Mouse (Mus musculus) heart, embryonic 11.5 days (tissue): Measurements from ENCODE around the gene Kcnj14. TPM values are rescaled to one million over a fixed set of nuclear protein-coding genes. Genes with fewer than 3 reads are reported as not detected.

Source experiments
- ATAC-seq: fragments of 200-750 bp; cut with Nextera tagmentation; replicated peaks from 2 replicates; pipeline ENCODE4 v1.8.0; 2017; ENCODE audit warnings: moderate library complexity; ENCODE audit not compliant: insufficient number of reproducible peaks, low FRiP score, low TSS enrichment
- H3K27ac ChIP-seq: fragments of 300-500 bp; sonication (generic); 2 replicates; pipeline ENCODE4 v1.5.1; 2014; ENCODE audit warnings: mild to moderate bottlenecking, low read depth, low read length
- H3K27me3 ChIP-seq: fragments of 300-500 bp; sonication (generic); 2 replicates; pipeline ENCODE4 v1.6.1; 2014; ENCODE audit warnings: mild to moderate bottlenecking, low read length, mixed read lengths; ENCODE audit not compliant: control insufficient read depth, insufficient read depth
- H3K36me3 ChIP-seq: fragments of 300-500 bp; sonication (generic); 2 replicates; pipeline ENCODE4 v1.6.1; 2014; ENCODE audit warnings: mild to moderate bottlenecking, low read length, moderate library complexity, mixed read lengths; ENCODE audit not compliant: control insufficient read depth, insufficient read depth
- H3K4me1 ChIP-seq: fragments of 300-500 bp; sonication (generic); 2 replicates; pipeline ENCODE4 v1.6.1; 2014; ENCODE audit warnings: low read length; ENCODE audit not compliant: control insufficient read depth, insufficient read depth
- H3K4me2 ChIP-seq: fragments of 300-500 bp; sonication (generic); 2 replicates; pipeline ENCODE4 v1.6.1; 2014; ENCODE audit warnings: mild to moderate bottlenecking, moderate library complexity
- H3K4me3 ChIP-seq: fragments of 300-500 bp; sonication (generic); 2 replicates; pipeline ENCODE4 v1.5.1; 2014; ENCODE audit warnings: low read depth, low read length
- H3K9ac ChIP-seq: fragments of 300-500 bp; sonication (generic); 2 replicates; pipeline ENCODE4 v1.6.1; 2014; ENCODE audit warnings: mild to moderate bottlenecking, low read depth, low read length, moderate library complexity
- H3K9me3 ChIP-seq: fragments of 300-500 bp; sonication (generic); replicated peaks from 2 replicates; pipeline ENCODE4 v1.6.1; 2016; ENCODE audit warnings: low read length; ENCODE audit not compliant: control insufficient read depth
- WGBS: fragments of 180-500 bp; shearing (Covaris S2); extraction: QIAGEN DNeasy Blood & Tissue Kit; methylation state at CpG from one replicate; pipeline ENCODE4 v1.1.7; 2014; ENCODE audit not compliant: insufficient replicate concordance; 5-methylcytosine and 5-hydroxymethylcytosine counted together
- polyA plus RNA-seq: library from polyadenylated mRNA; unstranded; fragments of >200 nt; fragmentation: Nextera tagmentation; extraction: Ambion mirVana; gene quantifications from 2 replicates; pipeline ENCODE4 v1.2.1, GENCODE M21; 2014

Kcnj14 gene
- polyA plus RNA-seq, 1 experiment from 2014 or later, result 1.0 TPM

DNA sequence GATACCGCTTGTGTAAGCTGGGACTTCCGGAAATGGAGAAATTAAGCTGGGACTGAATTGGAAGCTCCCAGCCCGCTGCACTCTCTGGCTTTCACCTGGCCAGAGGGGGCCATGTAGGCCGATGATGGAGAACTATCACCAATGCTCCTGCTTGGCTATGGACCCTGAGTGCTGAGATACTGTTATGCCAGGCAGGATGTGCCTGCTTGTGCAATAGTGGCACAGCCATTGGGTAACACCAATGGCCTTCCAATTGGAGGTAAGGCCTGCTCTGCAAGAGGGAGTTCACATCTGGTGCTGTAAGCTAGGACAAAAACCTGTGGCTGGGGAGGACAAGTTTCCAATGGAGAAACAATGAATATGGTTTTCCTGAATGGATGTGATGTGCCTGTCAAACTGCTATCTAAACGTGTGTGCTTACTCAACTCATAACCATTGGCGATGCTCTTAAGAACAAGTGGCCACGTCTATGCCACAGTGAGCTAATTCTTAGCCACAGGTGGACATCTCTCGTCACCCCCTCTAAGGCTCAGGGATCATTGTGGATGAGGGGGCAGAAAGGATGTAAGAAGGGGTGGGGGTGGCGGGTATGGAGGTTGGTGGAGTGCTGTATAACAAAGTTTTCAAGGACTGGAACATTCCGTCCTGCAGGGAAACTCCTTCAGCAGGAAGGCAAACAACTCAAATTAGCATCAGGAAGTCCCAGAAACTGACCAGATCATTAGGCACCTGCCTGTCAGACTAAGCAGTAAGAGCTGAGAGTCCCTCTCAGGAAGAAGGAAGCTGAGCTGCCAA, 18.6 kb upstream of the Kcnj14 start:
- peaks cover 24% of the 10 kb centered on the region for H3K27me3 ChIP-seq
- ATAC-seq, result no peak
- no peaks in the 10 kb centered on the region for H3K4me1 ChIP-seq
- no peak overlapping the region for H3K4me3 ChIP-seq
- H3K36me3 ChIP-seq, result no peaks in the 10 kb centered on the region
- no peak overlapping the region for H3K4me2 ChIP-seq
- H3K9ac ChIP-seq, result no peak overlapping the region
- H3K9me3 ChIP-seq, result no peaks in the 10 kb centered on the region
- no peak overlapping the region for H3K27ac ChIP-seq
- 77% methylated on average over 10 of the region's 10 CpGs for WGBS

DNA sequence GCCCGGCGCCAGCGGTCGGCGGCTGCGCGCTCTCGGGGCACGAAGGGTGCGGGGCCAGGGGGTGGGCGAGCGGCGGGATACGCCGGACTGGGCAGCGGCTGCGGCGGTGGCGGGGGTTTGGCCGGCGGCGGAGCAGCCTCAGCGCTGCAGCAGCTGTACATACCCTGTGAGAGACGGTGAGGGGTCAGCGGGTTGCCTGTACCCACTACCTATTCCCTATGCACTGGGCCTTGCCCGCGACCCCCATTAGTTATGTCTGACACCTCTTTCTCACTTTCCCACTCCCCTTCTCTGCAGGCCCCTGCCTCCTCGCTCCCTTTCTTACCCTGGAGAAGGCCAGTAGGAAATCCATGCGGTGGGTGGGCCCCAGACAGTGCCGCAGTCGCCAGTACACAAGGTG, 9.3 kb upstream of the Kcnj14 start:
- Histone ChIP-seq H3K27ac (no peak overlapping the region), H3K9me3 (no peaks in the 10 kb centered on the region), H3K4me2 (peak overlapping the region; percentile 67), H3K36me3 (0 out of 2 replicates have a peak, but pooled peaks cover 2% of the 10 kb centered on the region), H3K4me3 (peak overlapping the region; percentile 47), H3K4me1 (peaks cover 11% of the 10 kb centered on the region), H3K27me3 (peaks cover 51% of the 10 kb centered on the region), H3K9ac (peak overlapping the region; percentile 39; the same call in 1 of the 2 replicates)
- no peak for ATAC-seq
- under 1% methylated on average over 31 of the region's 31 CpGs for WGBS

DNA sequence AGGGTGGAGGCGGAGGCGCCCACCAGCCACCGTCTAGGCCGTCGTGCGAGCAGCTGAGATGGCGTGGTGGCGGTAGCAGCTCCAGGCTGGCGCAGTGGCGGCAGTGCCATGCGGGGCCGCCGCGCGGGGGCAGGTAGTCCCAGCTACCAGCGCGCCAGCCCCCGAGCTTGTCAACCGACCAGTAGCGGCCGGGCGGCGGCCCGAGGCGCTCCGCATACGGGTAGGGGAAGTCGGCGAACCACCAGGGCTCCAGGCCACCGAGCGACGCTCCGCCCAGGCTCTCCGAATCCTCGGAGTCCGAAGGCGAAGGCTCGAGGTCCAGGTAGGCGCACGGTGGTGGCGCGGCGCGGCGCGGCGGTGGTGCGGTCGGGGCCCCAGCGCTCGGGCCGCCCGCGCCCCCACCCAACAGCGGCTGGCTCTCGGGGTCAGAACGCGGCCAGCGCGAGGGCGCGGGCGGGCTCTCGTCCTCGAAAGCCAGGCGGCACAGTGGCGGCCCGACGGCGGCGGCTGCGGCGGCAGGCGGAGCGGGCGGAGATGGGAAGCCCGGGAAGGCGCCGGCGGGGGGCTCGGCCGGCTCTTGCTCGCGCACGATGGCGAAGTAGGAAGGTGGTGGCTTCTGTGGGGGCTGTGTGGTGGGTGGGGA, 8.7 kb upstream of the Kcnj14 start:
- H3K36me3 ChIP-seq, result 0 out of 2 replicates have a peak, but pooled peaks cover 2% of the 10 kb centered on the region
- H3K27ac ChIP-seq, result no peak overlapping the region
- ATAC-seq, result no peak
- 0 out of 2 replicates have a peak overlapping the region, but pooled peaks have one; percentile 39 for H3K9ac ChIP-seq
- peaks cover 51% of the 10 kb centered on the region for H3K27me3 ChIP-seq
- WGBS, result under 1% methylated on average over 52 of the region's 86 CpGs
- peak overlapping the region; percentile 67 for H3K4me2 ChIP-seq
- H3K4me1 ChIP-seq, result peaks cover 11% of the 10 kb centered on the region
- H3K9me3 ChIP-seq, result no peaks in the 10 kb centered on the region
- peak overlapping the region; percentile 47 for H3K4me3 ChIP-seq

DNA sequence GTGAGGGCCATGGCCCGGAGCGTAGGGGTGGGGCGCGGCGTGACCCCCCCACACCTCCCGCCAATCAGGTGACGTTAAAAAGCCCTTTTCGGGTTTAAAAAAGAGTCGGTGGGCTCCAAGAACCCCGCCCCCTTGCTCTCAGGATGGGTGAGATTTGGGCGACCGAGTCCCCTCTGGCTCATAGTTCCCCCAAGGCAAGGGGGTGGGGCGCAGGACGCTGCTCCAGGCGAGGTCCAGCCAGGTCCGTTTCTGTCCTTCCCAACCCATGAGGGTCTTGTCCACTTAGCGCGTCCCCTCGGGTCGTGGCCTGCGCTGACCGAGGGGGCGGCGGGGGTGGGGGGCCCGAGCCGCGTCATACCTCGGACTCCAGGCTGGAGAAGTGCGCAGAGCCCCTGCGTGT, 7.8 kb upstream of the Kcnj14 start:
- Histone ChIP-seq H3K4me2 (peak overlapping the region; percentile 67), H3K27me3 (peaks cover 48% of the 10 kb centered on the region), H3K4me1 (peaks cover 11% of the 10 kb centered on the region), H3K9ac (no peak overlapping the region), H3K36me3 (peaks cover 7% of the 10 kb centered on the region), H3K4me3 (peak overlapping the region; percentile 47; the same call in 1 of the 2 replicates), H3K27ac (no peak overlapping the region), H3K9me3 (no peaks in the 10 kb centered on the region)
- WGBS, result 9% methylated on average over 30 of the region's 30 CpGs
- no peak for ATAC-seq

DNA sequence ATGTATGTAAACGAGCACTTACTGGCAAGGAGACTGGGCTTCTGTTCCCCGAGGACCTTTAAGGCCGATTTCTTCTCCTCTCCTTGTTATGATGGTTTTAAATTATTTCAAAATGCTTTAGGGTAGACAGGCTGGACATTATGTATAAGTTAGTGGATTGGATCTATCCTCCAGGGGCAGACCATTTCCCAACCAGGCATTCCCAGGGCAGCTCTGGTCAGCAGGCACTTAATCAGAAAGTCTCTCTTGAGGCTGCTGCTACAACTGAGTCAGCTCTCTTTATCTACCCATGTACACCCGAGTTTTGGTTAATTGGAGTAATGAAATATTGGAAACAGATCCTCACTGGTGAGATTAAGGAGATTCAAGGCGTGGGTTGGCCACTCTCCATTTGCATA, 6.5 kb upstream of the Kcnj14 start:
- peaks cover 15% of the 10 kb centered on the region for H3K36me3 ChIP-seq
- H3K4me2 ChIP-seq, result peak overlapping the region; percentile 74
- no peak for ATAC-seq
- no peak overlapping the region for H3K9ac ChIP-seq
- no peak overlapping the region for H3K27ac ChIP-seq
- WGBS, result 19% methylated on average over 5 of the region's 5 CpGs
- peaks cover 48% of the 10 kb centered on the region for H3K27me3 ChIP-seq
- H3K4me1 ChIP-seq, result peaks cover 11% of the 10 kb centered on the region
- H3K4me3 ChIP-seq, result peak overlapping the region; percentile 94
- H3K9me3 ChIP-seq, result no peaks in the 10 kb centered on the region

DNA sequence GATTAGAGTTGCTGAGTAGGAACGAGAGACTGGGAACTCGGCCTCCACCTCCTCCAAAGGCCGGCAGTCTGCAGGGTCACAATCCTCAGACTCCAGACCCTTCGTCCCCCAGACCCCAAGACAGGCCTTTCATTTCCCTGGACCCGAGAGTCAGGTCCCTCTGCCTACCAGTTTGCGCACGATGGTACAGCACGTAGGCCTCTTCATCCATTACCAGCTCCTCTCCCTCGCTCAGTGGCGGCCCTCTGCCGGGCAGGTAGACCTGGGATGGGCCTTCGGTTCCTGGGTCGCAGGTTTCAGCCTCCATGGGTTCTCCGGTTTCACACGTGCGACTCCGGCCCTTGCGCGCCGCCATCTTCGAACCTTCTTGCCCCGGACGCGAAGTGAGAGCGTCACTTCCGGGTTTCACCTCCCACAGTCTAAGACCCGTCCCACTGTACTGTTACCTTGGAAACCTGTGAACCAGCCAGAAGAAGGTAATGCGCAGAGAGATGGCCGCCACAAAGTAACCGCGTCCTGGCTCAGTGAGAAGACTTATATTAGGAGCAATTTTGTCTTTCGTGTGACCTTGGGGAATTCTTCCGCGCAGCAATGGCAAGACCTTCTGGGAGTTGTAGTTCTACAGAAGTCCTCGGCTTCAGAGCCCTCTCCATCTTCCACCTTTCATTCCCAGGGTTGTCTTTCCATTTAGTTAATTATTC, 6.0 kb upstream of the Kcnj14 start, which contains the start of gene Grwd1:
TSS of gene Grwd1 (minus strand) at position 518 of the 701 bp plus-strand sequence.
- Histone ChIP-seq H3K9me3 (no peaks in the 10 kb centered on the region), H3K4me3 (peak within 1 kb of the TSS; percentile 94), H3K9ac (peak within 1 kb of the TSS; percentile 84), H3K27me3 (peaks cover 45% of the 10 kb centered on the region), H3K36me3 (peaks cover 19% of the 10 kb centered on the region), H3K4me2 (peak within 1 kb of the TSS; percentile 74), H3K4me1 (peaks cover 11% of the 10 kb centered on the region), H3K27ac (no peak within 1 kb of the TSS; the same call in 1 of the 2 replicates)
- WGBS, result 0% methylated on average over 35 of the region's 35 CpGs
- peak; percentile 60 for ATAC-seq

DNA sequence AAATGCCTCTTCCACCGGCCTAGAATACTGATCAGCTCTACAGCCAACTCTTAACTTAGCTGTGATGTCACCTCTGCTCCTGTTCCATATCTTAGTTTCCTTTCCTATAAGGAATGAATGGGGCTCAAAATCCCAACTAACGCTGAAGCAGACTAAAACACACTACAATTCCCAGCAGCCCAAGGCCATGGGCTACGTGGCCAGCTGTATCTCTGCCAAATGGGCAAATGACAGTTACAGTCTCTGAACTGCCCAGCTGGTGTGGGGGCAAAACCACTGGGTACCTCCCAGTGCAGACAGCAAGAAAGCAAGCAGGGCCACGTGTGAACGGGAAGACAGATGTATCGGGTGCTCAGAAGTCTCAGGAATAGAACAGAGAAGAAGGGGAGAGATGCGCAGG, 2.0 kb upstream of the Kcnj14 start:
- H3K4me2 ChIP-seq, result no peak overlapping the region
- peaks cover 6% of the 10 kb centered on the region; the same call in 1 of the 2 replicates for H3K4me1 ChIP-seq
- peaks cover 22% of the 10 kb centered on the region for H3K36me3 ChIP-seq
- no peak overlapping the region for H3K4me3 ChIP-seq
- peaks cover 5% of the 10 kb centered on the region for H3K27me3 ChIP-seq
- no peak overlapping the region for H3K27ac ChIP-seq
- WGBS, result 88% methylated on average over 7 of the region's 7 CpGs
- no peak for ATAC-seq
- no peak overlapping the region for H3K9ac ChIP-seq
- no peaks in the 10 kb centered on the region for H3K9me3 ChIP-seq

DNA sequence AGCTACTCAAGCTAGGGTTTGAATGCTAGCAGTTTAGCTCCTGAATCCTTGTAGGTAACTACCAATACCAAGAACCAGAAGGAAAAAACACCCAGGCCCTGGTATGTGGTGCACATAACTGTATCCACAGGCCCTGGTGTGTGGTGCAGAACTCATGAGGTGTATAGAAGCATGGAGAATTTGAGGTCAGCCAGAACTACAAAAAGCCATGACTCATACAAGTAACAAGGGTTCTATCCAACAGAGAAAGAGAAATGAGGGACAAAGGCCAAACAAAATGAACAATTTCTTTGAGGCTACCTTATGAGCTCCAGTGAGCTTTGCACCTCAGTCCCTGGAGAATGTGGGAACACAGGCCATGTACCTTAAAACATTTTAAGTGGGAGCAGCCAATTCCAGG, 3.7 kb downstream of the Kcnj14 start:
- Histone ChIP-seq H3K9ac (no peak overlapping the region), H3K4me2 (no peak overlapping the region), H3K36me3 (peaks cover 6% of the 10 kb centered on the region), H3K4me3 (no peak overlapping the region), H3K9me3 (no peaks in the 10 kb centered on the region), H3K27ac (no peak overlapping the region), H3K27me3 (peaks cover 8% of the 10 kb centered on the region), H3K4me1 (peaks cover 3% of the 10 kb centered on the region; the same call in 1 of the 2 replicates)
- ATAC-seq, result no peak
